Mouse (Mus musculus): ENCODE data around the gene Gm49358.

DNA sequence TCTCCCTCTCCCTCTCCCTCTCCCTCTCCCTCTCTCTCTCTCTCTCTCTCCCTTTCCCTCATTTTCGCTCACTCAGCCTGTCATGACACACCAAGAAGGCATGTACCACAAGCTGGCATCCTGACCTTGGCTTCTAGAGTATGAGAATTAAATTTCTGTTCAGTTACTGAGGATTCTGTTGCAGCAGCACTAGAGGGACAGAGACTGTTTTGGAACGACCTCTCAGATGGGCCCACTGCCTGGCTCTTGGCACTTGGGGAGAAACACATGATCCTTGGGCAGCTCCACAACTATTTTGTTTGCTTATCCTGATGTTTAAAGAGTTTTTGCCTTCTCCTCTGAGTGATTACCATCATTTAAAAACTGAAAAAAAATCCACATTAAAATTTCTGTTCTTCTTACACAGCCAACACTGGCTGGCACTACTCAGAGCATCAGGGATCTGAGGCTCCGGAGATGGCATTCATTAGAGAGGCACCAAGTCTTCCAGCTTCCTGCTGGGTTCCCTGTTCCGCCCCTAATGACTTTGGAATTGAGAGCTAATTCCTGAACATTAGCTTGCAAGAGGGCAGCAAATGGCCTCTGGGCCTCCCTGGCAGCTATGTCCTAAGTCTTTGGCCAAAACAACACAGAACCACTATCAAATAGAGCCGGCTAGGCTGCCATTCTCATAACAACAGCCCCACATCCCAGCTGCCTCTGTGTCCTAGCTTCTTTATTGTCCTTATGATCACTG, 116.5 kb downstream of the Gm49358 start:
- TF ChIP-seq POLR2A (IDR thresholded peaks at IDR 0.05; ENCODE audit: low read depth, low read length) = no peak
- TF ChIP-seq CTCF (IDR thresholded peaks at IDR 0.05; ENCODE audit: borderline replicate concordance, insufficient read depth, low read length) = no peak
